Mouse (Mus musculus): ENCODE data around the gene Gm20518.

Gene Gm20518

DNA sequence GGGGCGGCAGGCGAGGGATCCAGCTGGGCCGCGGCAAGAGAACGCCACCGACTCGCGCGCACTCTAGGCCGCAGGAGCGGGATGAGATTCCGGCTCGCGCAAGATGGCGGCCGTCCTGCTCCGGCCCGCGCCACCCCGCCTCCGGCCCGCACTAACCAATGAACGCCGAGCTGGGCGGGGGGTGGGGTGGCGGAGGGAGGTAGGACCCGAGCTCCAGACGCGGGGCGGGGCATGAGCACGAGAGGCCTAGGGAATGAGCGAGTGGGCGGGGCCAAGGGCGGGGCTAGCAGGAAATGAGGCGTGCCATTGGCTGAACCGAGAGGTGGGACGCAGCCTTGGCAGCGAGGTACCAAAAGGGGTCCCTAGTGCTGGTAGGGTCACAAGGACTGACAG lies at the start of gene Gm20518:
Gene Gm20518 (minus strand): TSS at position 105 of the 393 bp plus-strand sequence.
- peak; percentile 100 for DNase-seq

DNA sequence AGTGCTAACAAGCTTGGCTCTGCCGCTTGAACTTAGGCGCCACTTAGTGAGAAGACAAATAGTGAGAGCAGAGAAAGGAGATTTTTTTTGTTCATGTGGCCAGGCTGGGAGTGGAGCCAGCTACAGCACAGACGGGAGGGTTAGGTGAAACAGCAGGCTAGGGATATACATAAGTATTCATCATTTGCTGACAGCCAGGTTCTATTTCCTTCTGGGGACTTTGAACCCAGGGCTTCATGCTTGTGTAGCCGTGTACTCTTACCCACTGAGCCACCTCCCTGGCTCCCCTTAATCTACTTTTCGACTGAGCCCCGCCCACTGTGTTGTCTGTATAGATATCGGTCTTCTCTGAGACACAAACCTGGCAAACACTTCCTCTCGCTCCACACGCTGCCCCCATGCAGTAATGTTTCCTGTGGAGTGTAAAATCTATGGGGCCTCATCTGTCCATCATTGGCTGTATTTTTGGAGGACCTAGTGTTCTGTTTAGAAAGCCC lies 47.8 kb upstream of the Gm20518 start:
- DNase-seq = no peak

DNA sequence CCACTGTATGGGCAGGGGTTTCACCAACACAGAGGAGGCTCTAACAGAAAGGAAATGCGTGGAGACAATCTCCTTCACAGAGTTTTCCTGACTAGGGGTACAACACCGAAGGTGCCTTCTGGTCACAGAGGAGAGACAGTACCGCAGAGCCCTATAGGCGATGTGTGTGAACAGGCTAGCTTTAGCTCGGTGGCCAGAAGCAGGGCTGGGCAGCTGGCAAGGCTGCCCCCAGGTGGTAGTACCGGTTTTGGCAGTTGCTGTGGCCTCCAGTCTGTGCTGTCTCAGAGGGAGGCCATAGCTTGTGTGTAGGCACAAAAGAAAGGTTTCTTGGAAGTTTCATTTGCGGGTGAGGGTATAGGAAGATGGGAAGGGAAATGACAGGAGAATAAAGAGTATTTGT lies 47.4 kb upstream of the Gm20518 start:
- peak; percentile 72 to 77 for DNase-seq

DNA sequence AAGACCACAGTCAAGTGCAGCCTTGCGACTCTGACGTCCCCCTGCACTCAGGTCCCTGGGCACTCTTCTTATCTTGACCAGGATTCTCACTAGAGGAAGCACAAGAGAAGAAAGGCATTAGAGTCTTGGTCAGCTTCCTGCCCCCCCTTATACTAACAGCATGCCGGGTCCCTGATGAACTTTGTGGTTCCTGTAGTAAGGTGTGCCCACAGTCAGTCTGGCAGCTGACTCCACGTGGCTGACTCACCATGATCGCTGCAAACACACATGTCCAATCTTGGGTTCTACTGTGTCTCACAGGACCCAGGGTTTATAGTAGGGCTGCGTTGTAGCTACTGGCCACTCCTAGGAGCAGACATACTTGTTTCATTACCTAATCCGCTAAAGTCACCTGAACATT lies 46.7 kb upstream of the Gm20518 start:
- DNase-seq = no peak

DNA sequence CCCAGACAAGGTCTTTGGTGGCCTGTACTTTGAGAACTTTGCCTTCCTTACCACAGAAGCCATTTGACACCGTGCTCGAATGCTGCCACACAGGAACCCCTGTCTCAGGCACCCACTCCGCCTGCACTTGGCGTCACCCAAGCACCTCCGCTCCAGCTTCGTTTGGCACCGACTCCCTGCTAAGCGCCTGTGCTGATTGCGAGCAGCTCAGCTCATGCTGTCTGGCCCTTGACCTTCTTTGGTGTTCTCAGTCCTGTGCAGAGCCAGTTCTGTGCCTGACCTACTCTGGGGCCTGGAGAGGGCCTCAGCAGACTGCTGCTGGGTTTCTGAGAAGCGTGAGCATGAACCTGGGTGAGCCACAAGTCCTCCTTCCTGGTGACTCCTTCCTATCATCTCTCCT lies 45.3 kb upstream of the Gm20518 start:
- DNase-seq = no peak

DNA sequence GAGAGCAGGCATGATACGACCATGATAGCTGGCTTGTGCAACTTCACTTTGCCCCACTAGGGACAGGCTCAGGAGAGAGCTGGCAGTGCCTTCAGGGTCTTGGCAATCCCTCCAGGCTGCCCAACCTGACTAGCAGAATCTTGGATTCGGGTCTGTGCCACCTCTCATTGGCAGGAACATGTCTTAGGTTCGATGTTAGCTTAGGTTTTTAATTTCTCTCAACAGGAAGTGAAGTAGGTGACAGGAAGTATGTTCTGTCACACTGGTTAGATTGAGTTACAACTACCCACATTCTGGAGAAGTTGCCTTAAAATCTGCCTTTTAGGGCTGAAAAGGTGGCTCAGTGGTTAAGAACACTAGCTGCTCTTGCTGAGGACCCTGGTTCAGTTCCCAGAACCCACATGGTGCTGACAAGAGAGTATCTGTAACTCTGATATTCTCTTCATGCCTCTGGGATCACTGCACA lies 43.0 kb upstream of the Gm20518 start:
- no peak for DNase-seq

DNA sequence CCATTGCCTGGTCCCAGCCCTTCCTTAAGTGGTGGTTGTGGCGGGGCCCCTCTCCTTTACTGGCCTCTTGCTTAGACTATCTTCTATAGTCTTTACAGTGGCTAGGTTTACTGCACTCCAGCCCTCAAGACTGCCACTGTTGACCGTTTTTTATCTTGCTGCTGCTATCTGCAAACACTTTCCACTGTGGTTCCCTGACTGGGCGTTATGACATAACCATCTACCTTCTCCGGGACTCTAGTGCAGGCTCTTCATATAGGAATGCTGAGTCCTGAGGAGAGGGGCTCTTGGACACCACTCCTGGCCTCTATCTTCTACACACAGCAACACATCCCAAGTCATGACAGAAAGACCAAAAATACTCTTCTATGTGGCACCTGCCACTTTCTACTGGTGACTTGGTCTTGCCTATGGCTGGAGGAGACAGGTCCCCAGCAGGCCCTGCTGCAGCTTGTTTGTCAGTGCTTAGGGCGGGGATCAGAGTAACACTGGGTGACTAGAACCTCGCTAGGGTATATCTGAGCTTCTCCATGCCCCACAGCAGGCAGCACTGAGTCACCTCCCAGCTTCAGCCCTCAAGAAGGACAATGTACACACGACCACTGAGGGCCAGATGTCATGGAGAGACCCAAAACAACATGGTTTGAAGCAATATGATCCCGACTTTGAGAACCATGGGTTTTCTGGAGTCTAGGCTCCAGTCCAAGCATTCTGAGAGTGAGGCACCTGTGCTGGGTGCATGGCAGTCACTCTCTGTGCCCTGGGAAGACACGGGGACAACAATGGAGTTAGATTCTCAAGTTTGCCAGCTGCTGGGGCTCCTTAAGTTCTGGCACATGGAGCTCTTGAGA lies 42.3 kb upstream of the Gm20518 start:
- DNase-seq = no peak

DNA sequence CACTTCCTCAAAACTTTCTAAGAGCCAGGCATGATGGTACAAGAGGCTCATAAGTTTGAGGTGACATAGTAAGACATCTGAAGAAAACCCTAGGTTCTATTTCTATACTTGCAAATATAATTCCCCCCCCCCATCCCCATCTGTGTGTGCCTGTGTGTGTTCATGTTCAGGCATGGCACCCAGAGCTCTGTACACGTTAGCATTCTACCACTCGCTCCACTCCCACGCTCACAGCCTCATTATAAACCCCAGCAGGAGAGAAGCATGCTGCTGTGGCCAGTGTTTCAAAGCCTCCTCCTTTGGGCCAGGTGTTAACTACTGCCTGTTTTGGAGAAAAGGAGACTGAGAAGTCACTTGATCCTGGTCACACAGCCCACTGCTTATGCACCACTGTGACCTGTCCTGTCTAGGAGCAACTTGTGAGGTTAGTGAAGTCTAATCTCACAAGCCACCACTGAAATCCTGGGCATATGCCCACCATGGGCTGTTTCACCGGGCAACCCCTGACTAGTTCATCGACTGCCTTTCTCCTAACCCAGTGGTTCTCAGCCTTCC lies 40.5 kb upstream of the Gm20518 start:
- DNase-seq = no peak

DNA sequence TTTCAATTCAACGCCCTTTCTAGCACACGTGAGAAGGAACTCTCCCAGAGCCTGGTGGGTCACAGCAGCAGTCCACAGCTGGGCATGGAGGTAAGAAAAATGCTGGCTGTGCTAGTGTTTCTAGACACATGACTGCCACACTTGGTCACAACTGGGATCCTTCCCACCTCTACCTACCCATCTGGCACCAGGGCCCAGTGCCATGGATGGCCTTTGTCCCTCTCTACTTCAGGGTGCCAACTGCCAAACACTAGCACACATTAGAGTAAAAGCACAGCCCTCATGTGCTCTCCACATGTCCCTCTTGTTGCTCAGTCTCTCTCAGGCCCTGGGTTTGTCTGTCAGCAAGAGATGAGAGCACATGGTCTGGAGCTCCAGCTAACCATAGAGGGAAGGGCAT lies 38.2 kb upstream of the Gm20518 start:
- DNase-seq = no peak

DNA sequence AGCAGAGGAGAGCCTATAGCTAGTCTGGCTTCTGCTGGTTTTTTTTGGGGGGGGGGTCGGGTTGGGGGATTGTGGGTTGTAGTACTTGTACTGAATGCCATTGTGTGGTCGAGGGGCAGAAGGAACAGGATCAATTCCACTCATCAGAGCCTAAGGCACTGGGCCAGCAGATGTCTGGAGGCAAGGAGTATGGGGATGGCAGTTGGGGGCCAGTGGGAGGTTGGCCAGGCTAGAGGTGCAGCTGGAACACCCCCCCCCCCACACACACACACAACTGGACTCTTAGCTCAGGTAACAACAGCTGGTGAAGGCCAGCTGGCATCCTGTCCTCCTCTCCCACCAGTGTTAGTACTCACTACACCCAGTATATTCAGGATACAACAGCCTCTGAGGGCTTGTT lies 37.7 kb upstream of the Gm20518 start:
- DNase-seq = no peak

DNA sequence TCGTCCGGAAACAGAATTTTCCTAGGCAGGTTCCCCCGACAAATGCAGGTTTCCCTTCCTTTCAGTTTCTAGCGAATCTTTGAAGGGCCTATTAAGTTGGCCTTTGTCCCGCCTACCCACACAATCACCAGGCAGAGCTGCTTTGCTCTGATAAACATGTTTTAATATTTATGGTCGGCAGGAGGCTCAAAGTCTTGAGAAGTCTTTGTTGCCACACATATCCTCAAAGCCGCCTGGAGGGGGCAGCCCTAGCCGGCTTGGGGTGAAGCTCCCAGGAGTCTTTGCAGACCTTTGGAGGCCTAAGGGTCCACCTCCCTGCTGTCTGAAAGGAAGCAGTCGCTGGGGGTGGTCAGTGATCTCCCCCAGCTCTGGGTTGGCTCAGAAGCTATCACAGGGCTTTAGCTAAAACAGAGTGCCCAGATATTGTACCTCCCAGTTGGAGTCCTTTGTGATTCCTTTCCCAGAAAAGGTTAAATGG lies 37.2 kb upstream of the Gm20518 start:
- DNase-seq = peak; percentile 37 to 61

DNA sequence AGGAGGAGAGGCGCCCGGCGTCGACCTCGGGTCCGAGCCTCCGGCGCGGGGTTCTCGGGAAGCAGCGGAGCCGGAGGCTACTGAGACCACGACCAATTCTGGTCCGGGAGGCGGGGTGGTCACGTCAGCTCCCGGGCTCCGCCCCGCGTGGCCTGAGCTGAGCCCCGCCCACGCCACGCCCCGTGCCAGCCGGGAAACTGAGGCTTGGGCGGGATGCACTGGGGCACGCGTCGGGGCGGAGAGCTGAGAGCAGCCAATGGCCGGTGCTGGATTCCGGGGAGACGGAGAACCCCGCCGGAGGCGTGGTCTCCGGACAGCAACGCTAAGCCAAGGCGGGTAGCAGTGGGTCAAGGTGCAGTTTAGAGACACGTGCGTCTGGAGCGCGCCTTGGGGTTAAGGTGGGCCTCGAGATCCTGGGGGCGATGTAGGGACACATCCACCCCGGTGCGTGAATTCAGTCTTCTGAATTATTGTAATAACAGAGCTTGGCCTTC lies 36.7 kb upstream of the Gm20518 start, which contains the start of gene Slc25a1:
Gene Slc25a1 (minus strand): TSS at position 133 of the 494 bp plus-strand sequence.
- DNase-seq = peak; percentile 50 to 68

DNA sequence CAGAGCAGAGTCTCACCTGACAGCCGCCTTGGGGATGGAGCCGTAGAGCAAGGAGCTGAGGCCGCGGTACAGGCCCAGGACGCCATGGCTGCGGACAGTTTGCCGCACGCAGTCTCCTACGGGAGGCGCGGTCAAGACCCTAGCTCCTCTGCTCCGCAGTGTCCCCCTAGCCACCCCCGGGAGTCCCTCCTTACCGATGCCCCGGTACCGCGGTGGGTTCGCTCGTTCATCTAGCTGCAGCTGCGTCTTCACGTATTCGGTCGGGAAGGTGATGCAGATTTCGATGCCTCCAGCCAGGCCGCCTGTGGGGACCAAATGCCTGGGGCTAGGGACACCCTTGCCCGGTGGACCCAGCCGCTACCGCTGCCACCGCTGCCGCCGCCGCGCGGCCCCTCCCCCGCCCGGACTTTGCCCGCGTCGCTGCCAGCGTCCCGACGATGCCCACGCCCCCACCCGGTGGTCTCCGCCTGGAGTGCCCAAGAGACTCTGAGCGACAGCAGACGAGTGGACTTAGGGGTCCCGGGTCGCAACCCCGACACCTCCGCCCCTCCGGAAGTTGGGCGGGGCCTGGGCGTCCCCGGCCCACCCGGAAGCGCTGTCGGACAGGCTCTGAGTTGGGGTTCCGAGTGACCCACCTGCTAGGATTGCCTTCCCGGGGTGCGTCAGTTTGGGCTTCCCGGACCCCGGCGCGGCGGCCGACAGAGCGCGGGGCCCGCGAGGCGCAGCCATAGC lies 36.0 kb upstream of the Gm20518 start:
- peak; percentile 26 to 39 for DNase-seq

DNA sequence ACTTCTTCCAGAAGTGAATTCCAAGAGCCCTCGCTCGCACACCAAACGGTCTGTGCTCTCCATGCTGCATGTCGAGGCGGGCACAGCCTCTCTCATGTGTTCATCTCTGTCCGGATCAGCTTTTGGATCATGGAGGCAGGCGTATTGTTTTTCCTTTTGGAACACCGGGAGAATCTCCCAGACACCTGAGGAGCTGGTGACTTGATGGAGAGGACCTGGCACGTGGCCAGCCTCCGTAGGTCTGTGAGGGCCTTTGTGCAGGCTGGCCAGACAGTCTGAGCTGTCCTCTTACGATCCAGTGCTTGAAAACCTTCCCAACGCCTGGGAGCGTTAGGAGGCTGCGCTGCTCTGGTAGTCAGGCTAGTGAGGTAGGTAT lies 30.7 kb upstream of the Gm20518 start:
- peak in 1 of 2 experiments; percentile 50 for DNase-seq

DNA sequence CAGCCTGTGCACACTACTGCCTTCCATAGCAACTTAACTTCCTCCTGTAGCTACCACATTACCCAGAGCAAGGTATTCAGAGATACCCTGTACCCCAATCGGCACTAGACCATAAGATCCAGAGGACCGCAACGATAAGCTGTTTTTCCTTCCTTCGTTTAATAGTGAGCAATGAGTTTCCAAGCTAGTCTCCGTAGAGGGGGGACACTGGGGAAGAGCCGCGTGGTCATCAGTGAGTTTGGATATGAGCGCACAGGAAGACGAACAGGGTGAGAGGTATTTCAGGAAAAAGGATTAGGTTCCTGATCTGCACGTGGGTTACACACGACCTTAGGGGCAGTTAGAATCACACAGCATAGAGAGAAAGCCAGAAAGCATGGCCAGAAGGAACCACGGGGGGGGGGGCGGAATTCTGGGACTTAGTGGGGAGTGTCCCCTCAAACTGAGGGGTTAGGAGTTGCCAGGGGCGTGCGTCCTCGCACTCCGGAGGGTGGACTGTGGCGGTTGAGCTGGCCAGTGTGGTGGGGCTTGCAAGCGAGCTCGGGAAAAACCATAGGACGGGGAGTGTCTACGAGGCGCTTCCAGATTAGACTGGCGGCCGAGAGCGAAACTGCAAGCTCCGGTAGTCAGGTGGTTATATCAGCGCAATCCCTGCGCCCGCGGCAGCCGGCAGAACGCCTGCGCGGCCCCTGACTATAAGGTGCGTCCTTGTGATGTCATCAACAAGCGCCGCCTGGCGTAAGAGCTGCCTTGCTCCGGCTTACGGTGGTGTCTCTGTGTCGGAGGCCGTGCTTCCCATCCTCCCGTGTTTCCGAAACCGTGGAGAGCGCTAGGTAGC lies 30.1 kb upstream of the Gm20518 start:
- DNase-seq = peak; percentile 96 to 97

DNA sequence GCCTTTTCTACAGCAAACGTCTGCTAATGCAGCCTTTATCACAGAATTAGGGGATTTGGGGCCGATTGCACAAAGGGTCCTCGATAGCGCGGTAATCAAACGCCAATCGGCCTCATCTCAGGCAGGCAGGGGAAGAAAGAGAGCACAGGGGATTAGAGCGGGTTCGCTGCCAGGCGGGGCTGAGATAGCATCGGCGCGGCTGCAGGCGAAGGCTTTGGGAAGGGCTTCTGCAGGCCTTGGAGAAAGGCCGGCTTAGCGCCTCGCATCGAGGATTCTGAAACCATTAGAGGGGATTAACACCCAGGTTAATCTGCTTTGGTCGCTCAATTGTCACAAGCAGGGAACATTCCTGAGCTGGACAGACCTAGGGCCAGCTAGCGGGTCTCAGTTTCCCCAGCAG lies 29.1 kb upstream of the Gm20518 start:
- no peak for DNase-seq

DNA sequence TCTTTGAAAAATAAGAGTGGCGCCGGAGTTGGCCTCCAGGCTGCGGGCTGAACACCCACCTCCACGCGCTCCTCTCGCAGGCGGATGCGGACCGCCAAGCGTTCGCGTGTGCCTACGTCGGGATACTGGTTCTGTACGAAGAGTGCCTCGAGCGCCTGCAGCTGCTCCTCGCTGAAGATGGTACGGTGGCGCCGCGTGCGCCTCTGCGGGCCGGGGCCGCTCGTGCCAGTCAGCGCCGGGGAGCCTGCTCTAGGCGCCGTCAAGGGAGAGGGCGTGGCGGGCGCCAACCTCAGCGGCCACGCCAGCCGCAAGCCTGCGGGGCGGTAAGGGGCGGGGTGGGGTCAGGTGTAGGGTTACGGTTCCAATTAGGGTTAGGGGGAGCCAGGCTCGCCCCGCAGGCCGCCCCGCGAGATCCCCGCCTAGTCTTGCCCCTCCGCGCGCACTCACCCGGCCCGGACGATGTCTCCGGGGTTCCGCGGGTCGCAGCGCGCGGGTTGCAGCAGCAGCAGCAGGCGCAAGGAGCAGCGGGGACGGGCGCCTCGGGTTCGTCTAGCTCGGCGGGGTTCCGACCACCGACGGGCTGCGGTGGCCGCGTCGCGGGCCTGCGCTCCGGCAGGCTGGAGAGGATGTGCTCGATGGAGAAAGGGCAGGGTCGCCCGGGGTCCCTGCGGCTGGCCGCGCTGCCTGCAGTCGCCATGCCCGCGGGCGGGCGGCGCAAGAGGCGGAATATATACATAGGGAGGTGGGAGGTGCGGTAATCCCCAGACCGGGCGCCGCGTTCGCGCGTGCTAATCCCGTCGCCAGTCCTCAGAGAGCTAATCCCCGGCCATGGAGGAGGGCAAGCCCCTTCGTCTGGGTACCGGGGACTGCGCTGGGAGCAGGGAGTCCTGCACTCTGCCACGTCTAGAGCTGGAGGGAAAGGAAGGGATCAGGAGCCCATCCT lies 23.1 kb upstream of the Gm20518 start, which contains the start of gene Gsc2:
Gene Gsc2 (minus strand): TSS at position 753 of the 943 bp plus-strand sequence.
- DNase-seq = no peak

DNA sequence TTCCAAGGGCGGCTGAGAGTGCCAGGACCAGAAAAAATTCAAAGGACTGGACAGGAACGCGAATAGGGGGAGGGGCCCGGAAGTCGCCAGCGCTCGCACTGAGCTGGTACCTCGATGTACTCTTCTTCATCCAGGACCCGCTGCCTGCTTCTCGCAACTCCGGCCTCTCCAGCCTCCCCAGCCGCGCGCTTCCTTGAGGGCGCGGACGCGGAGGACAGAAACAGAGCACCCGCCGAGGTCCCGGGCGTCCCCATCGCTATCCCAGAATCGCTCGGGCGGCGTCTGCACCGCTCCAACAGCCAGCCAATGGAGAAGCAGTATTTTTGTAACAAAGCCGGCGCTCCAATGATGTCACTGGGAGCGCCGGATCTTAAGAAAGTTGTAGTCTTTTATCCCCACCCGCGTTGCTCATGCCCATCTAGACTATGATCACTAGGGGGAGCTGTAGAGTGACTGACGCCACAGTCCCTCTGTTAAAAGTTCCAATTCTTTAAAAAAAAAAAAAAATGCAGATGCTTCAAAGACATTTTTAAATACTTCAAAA lies 19.7 kb upstream of the Gm20518 start, which contains the start of gene Ess2:
Gene Ess2 (minus strand): TSS at position 297 of the 544 bp plus-strand sequence.
- peak; percentile 91 to 93 for DNase-seq

DNA sequence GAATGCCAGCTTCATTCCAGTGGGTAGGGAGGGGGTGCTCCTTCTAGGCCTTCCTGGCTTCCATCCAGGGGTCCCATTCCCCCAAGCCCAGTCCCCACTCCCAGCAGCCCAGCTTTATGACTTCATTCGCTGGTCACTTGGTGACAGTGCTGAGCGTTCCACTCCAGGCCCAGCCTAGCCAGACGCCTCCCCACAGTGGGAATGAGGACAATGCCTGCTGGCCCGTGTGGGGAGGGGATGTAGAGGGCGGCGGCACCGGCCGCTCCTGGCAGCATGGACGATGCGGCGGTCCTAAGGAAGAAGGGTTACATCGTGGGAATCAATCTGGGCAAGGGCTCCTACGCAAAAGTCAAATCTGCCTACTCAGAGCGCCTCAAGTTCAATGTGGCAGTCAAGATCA lies 7.0 kb upstream of the Gm20518 start, which contains the start of the genes Dgcr2 and Tssk2:
Gene Dgcr2 (minus strand): TSS at position 101 of the 400 bp plus-strand sequence.
Gene Tssk2 (plus strand): TSS at position 176 of the 400 bp plus-strand sequence.
- no peak for DNase-seq

DNA sequence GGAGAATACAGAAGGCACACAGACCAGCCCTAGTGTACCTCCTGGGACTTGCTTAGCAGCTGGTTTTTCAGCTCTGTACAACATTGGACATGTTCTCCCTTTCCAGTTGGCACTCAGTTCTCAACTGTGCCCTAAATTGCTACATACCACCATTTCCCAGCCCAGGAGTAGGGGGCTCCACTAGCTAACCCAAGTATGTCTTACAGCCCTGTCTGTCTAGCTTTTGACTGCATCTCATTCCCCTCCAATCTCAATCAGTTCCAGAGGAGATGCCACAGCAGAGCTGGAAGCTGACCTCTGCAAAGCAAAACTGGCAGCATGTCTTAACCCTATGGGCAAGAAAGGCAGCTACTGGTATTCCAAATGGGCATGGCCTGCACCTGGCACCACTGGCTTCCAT lies 4.6 kb upstream of the Gm20518 start:
- DNase-seq = no peak
